In genomic region chr11:62921052-62921977, GRCm38 (mm10) we compare ENCODE assay signal across 8 mouse cellular contexts. TPM values are rescaled to one million over a fixed set of nuclear protein-coding genes. Genes with fewer than 3 reads are reported as not detected.
DNase-seq lines count a peak whose midpoint lies in the region; ATAC-seq and TF ChIP-seq lines count a peak whose summit lies in the region.

No protein-coding gene starts in this region.

- 21% methylated on average over 25 of the region's 25 CpGs for WGBS in intestine, embryonic 15.5 days
- 32% methylated on average over 25 of the region's 25 CpGs for WGBS in small intestine, adult 2 months

- H3K27me3 ChIP-seq in intestine, embryonic 15.5 days (replicated peaks): no peaks in the 10 kb centered on the region
- no peaks in the 10 kb centered on the region for H3K27me3 ChIP-seq in small intestine, adult 2 months (ENCODE audit: control insufficient read depth, insufficient read depth, low read length)

- no peaks in the 10 kb centered on the region for H3K9me3 ChIP-seq in intestine, embryonic 15.5 days

- no peak for TF ChIP-seq POLR2A in small intestine, adult 2 months (IDR thresholded peaks at IDR 0.05; ENCODE audit: low read depth, low read length)

- 0 out of 2 replicates have a peak overlapping the region, but pooled peaks have one; percentile 19 for H3K4me3 ChIP-seq in intestine, embryonic 15.5 days (replicated peaks)
- peak overlapping the region; percentile 5 for H3K4me3 ChIP-seq in small intestine, adult 2 months (ENCODE audit: low read depth, low read length)

- peak overlapping the region; percentile 31; the same call in 1 of the 2 replicates for H3K9ac ChIP-seq in intestine, embryonic 15.5 days

- peak; percentile 96; the same call in 1 of the 2 replicates for TF ChIP-seq CTCF in small intestine, adult 2 months (IDR thresholded peaks at IDR 0.05; ENCODE audit: extremely low read depth, insufficient read length, insufficient replicate concordance, low read depth, low read length)

- H3K4me1 ChIP-seq in intestine, embryonic 15.5 days (replicated peaks): peaks cover 11% of the 10 kb centered on the region
- H3K4me1 ChIP-seq in small intestine, adult 2 months (ENCODE audit: control insufficient read depth, insufficient read depth, insufficient read length, low read length): peaks cover 5% of the 10 kb centered on the region; the same call in 1 of the 2 replicates

- H3K4me2 ChIP-seq in intestine, embryonic 15.5 days (replicated peaks): peak overlapping the region; percentile 54

- no peaks in the 10 kb centered on the region for H3K36me3 ChIP-seq in intestine, embryonic 15.5 days
- no peaks in the 10 kb centered on the region for H3K36me3 ChIP-seq in small intestine, adult 2 months (ENCODE audit: control insufficient read depth, insufficient read depth, low read length)

- ATAC-seq in intestine, embryonic 15.5 days: peak; percentile 92
- ATAC-seq in activated CD4-positive, CD25-positive, alpha-beta regulatory T cell, adult 4 months: no peak

- DNase-seq in adrenal gland, adult 2 months: peak; percentile 91
- peak; percentile 96 for DNase-seq in embryo, embryonic 10 days (ENCODE audit: low spot score)
- peak; percentile 91 for DNase-seq in gastrocnemius, postnatal 25 days
- DNase-seq in left cerebral cortex, postnatal 14 days (ENCODE audit: low spot score in 2 of 2): peak; percentile 95 to 96
- DNase-seq in mesoderm, embryonic 11.5 days (ENCODE audit: low read depth, low spot score): peak; percentile 96

- peak overlapping the region; percentile 86 for H3K27ac ChIP-seq in intestine, embryonic 15.5 days
- H3K27ac ChIP-seq in small intestine, adult 2 months (ENCODE audit: insufficient read depth, low read depth, low read length): peak overlapping the region; percentile 38

- intact Hi-C loops in left cerebral cortex, postnatal 14 days (cut with DNase I): loop anchor here (1.0 to 5.0 kb wide), 2 partner anchors 81 to 214 kb away; no protein-coding TSS in a partner anchor

RNA-seq across cellular contexts. Expression of gene Cdrt4, which starts 29.7 kb away (rescaled TPM):
- total RNA-seq in adrenal gland, adult 2 months (2021): not detected
- polyA plus RNA-seq in adrenal gland, adult 2 months (2012; rRNA removed): 0.16 TPM in 1 of 2 replicates, not detected in the other
- under 1 TPM in 1 of 2 experiments, not detected in 1; 0.54 TPM for total RNA-seq in gastrocnemius, postnatal 25 days (2021)
- not detected in 2 replicates for polyA plus RNA-seq in intestine, embryonic 15.5 days (2015; fragmentation: Nextera tagmentation; extraction: Ambion mirVana)
- not detected for total RNA-seq in left cerebral cortex, postnatal 14 days (2021)
- not detected in 2 replicates for polyA plus RNA-seq in small intestine, adult 2 months (2012; rRNA removed)
- not detected for polyA plus RNA-seq in activated CD4-positive, CD25-positive, alpha-beta regulatory T cell, adult 4 months (2017; shearing (Covaris generic))

RNA-seq across cellular contexts. Expression of gene Tvp23b, which starts 42.1 kb away (rescaled TPM):
- total RNA-seq in adrenal gland, adult 2 months (2021): 10 to 100 TPM; 31.7 to 54.6 TPM
- polyA plus RNA-seq in adrenal gland, adult 2 months (2012; rRNA removed): 3.6 and 4.6 TPM in 2 replicates
- 1 to 10 TPM; 6.7 to 8.0 TPM for total RNA-seq in gastrocnemius, postnatal 25 days (2021)
- polyA plus RNA-seq in intestine, embryonic 15.5 days (2015; fragmentation: Nextera tagmentation; extraction: Ambion mirVana): 79.6 and 82.3 TPM in 2 replicates
- 10 to 100 TPM; 23.8 to 23.9 TPM for total RNA-seq in left cerebral cortex, postnatal 14 days (2021)
- 3.3 and 5.5 TPM in 2 replicates for polyA plus RNA-seq in small intestine, adult 2 months (2012; rRNA removed)
- 10 to 100 TPM; 51.3 to 60.7 TPM for polyA plus RNA-seq in activated CD4-positive, CD25-positive, alpha-beta regulatory T cell, adult 4 months (2017; shearing (Covaris generic))
